Mouse (Mus musculus) cerebellum, postnatal 4 days (tissue): ENCODE data around the gene Tbxas1.

ENCODE experiments used
- DNase-seq, 2 experiments: peaks; one replicate each; pipeline ENCODE4 v3.0.0; 2022; ENCODE audit warnings: low spot score in 2 of 2, mixed read lengths in 1 of 2

Tbxas1 gene

GRCm38 (mm10) chr6:38922517-38922916 lies 47.3 kb downstream of the Tbxas1 start:
- no peak for DNase-seq

GRCm38 (mm10) chr6:38923450-38923849 lies 48.2 kb downstream of the Tbxas1 start:
- no peak for DNase-seq

- DNase-seq: no peak
Observed at GRCm38 (mm10) chr6:38923870-38924817, 48.9 kb downstream of the Tbxas1 start.

- DNase-seq: no peak
Observed at GRCm38 (mm10) chr6:38925719-38926118, 50.5 kb downstream of the Tbxas1 start.

- DNase-seq: no peak
Observed at GRCm38 (mm10) chr6:38926135-38926962, 51.1 kb downstream of the Tbxas1 start.

- DNase-seq: no peak
Observed at GRCm38 (mm10) chr6:38926963-38927361, 51.8 kb downstream of the Tbxas1 start.

GRCm38 (mm10) chr6:38928489-38928888 lies 53.3 kb downstream of the Tbxas1 start:
- no peak for DNase-seq

- DNase-seq: no peak
Observed at GRCm38 (mm10) chr6:38936009-38936408, 60.8 kb downstream of the Tbxas1 start.

GRCm38 (mm10) chr6:38938421-38938820 lies 63.2 kb downstream of the Tbxas1 start:
- DNase-seq: no peak

- DNase-seq: no peak
Observed at GRCm38 (mm10) chr6:38939096-38939495, 63.9 kb downstream of the Tbxas1 start.

- no peak for DNase-seq
Observed at GRCm38 (mm10) chr6:38941016-38941415, 65.8 kb downstream of the Tbxas1 start.

- DNase-seq: no peak
Observed at GRCm38 (mm10) chr6:38942771-38943170, 67.6 kb downstream of the Tbxas1 start.

- no peak for DNase-seq
Observed at GRCm38 (mm10) chr6:38944392-38944791, 69.2 kb downstream of the Tbxas1 start.

- DNase-seq: no peak
Observed at GRCm38 (mm10) chr6:38944826-38945225, 69.6 kb downstream of the Tbxas1 start.

GRCm38 (mm10) chr6:38945681-38946080 lies 70.5 kb downstream of the Tbxas1 start:
- no peak for DNase-seq

GRCm38 (mm10) chr6:38947282-38947681 lies 72.1 kb downstream of the Tbxas1 start:
- no peak for DNase-seq

GRCm38 (mm10) chr6:38949683-38950161 lies 74.5 kb downstream of the Tbxas1 start:
- no peak for DNase-seq

GRCm38 (mm10) chr6:38950341-38950740 lies 75.1 kb downstream of the Tbxas1 start:
- DNase-seq: no peak

GRCm38 (mm10) chr6:38950838-38951237 lies 75.6 kb downstream of the Tbxas1 start:
- no peak for DNase-seq

- no peak for DNase-seq
Observed at GRCm38 (mm10) chr6:38956641-38957040, 81.4 kb downstream of the Tbxas1 start.

- DNase-seq: no peak
Observed at GRCm38 (mm10) chr6:38957246-38957645, 82.0 kb downstream of the Tbxas1 start.

- no peak for DNase-seq
Observed at GRCm38 (mm10) chr6:38959502-38959901, 84.3 kb downstream of the Tbxas1 start.
